Mouse (Mus musculus): ENCODE results near the gene Tbc1d22a.

- TF ChIP-seq POLR2A (IDR thresholded peaks at IDR 0.05; ENCODE audit: low read depth, low read length): no peak
- no peak for TF ChIP-seq CTCF (IDR thresholded peaks at IDR 0.05; ENCODE audit: borderline replicate concordance, insufficient read depth, low read length)
These were observed 289.2 kb downstream of the Tbc1d22a start for GRCm38 (mm10) chr15:86503413-86503812.
